Mouse (Mus musculus) intestine, embryonic 16.5 days (tissue): ENCODE results near the gene Olfr765. TPM values are rescaled to one million over a fixed set of nuclear protein-coding genes. Genes with fewer than 3 reads are reported as not detected.
"Not testable (repeated sequence)": the region's sequence is repeated elsewhere in the genome, so short reads cannot be mapped to it uniquely, and the experiment has no call there.

Experiments
- ATAC-seq: fragments of 200-750 bp; cut with Nextera tagmentation; 2 replicates; pipeline ENCODE4 v1.8.0; 2017; ENCODE audit warnings: moderate TSS enrichment, moderate library complexity
- H3K27ac ChIP-seq: fragments of 300-500 bp; sonication (generic); 2 replicates; pipeline ENCODE4 v1.5.1; 2014; ENCODE audit warnings: mild to moderate bottlenecking, low read length
- H3K27me3 ChIP-seq: fragments of 300-500 bp; sonication (generic); replicated peaks from 2 replicates; pipeline ENCODE4 v1.6.1; 2014; ENCODE audit warnings: low read length, control low read depth, mixed read lengths; ENCODE audit not compliant: control insufficient read depth, insufficient read depth
- H3K36me3 ChIP-seq: fragments of 300-500 bp; sonication (generic); 2 replicates; pipeline ENCODE4 v1.6.1; 2014; ENCODE audit warnings: low read length, control low read depth; ENCODE audit not compliant: control insufficient read depth, insufficient read depth
- H3K4me1 ChIP-seq: fragments of 300-500 bp; sonication (generic); 2 replicates; pipeline ENCODE4 v1.6.1; 2014; ENCODE audit warnings: low read length, control low read depth, mixed read lengths; ENCODE audit not compliant: control insufficient read depth, insufficient read depth
- H3K4me2 ChIP-seq: fragments of 300-500 bp; sonication (generic); 2 replicates; pipeline ENCODE4 v1.6.1; 2014; ENCODE audit warnings: low read depth, low read length, control low read depth
- H3K4me3 ChIP-seq: fragments of 300-500 bp; sonication (generic); 2 replicates; pipeline ENCODE4 v1.5.1; 2014; ENCODE audit warnings: mild to moderate bottlenecking, low read length
- H3K9ac ChIP-seq: fragments of 300-500 bp; sonication (generic); 2 replicates; pipeline ENCODE4 v1.6.1; 2014; ENCODE audit warnings: low read depth, low read length
- H3K9me3 ChIP-seq: fragments of 300-500 bp; sonication (generic); 2 replicates; pipeline ENCODE4 v1.6.1; 2016; ENCODE audit warnings: low read length, control low read depth; ENCODE audit not compliant: control insufficient read depth
- WGBS: fragments of 180-500 bp; shearing (Covaris S2); extraction: QIAGEN DNeasy Blood & Tissue Kit; methylation state at CpG from one replicate; pipeline ENCODE4 v1.1.7; 2014; 5-methylcytosine and 5-hydroxymethylcytosine counted together
- polyA plus RNA-seq: library from polyadenylated mRNA; unstranded; fragments of >200 nt; fragmentation: Nextera tagmentation; extraction: Ambion mirVana; gene quantifications from 2 replicates; pipeline ENCODE4 v1.2.1, GENCODE M21; 2015

Gene Olfr765
- not detected in 2 replicates for polyA plus RNA-seq

GRCm38 (mm10) chr10:129049898-129050297 lies at the start of gene Olfr765:
Olfr765 (minus strand) TSS chr10:129049998.
- H3K4me2 ChIP-seq, H3K4me1 ChIP-seq, H3K27me3 ChIP-seq, H3K4me3 ChIP-seq, H3K9ac ChIP-seq, H3K27ac ChIP-seq, ATAC-seq, H3K9me3 ChIP-seq, H3K36me3 ChIP-seq: not testable (repeated sequence)

GRCm38 (mm10) chr10:129099275-129099674 lies 49.5 kb upstream of the Olfr765 start, which contains the start of gene Olfr768:
Olfr768 (minus strand) TSS chr10:129099375.
- Histone ChIP-seq H3K4me2 (no peak within 1 kb of the TSS), H3K9ac (no peak within 1 kb of the TSS), H3K27me3 (no peaks in the 10 kb centered on the region), H3K4me1 (no peaks in the 10 kb centered on the region), H3K9me3 (no peaks in the 10 kb centered on the region), H3K4me3 (no peak within 1 kb of the TSS), H3K36me3 (no peaks in the 10 kb centered on the region), H3K27ac (no peak within 1 kb of the TSS)
- no peak for ATAC-seq
- WGBS: 67% methylated on average over 1 of the region's 1 CpGs

GRCm38 (mm10) chr10:129082810-129083209 lies 33.0 kb upstream of the Olfr765 start, which contains the start of gene Olfr767:
Olfr767 (minus strand) TSS chr10:129082910.
- not testable (repeated sequence) for ATAC-seq, H3K27me3 ChIP-seq, H3K9ac ChIP-seq, H3K27ac ChIP-seq, H3K4me2 ChIP-seq, H3K36me3 ChIP-seq, H3K9me3 ChIP-seq, H3K4me3 ChIP-seq, H3K4me1 ChIP-seq

- Histone ChIP-seq H3K36me3 (no peaks in the 10 kb centered on the region), H3K4me2 (no peak within 1 kb of the TSS), H3K9ac (no peak within 1 kb of the TSS), H3K27me3 (no peaks in the 10 kb centered on the region), H3K27ac (no peak within 1 kb of the TSS), H3K9me3 (no peaks in the 10 kb centered on the region), H3K4me1 (no peaks in the 10 kb centered on the region), H3K4me3 (no peak within 1 kb of the TSS)
- WGBS: 83% methylated on average over 2 of the region's 2 CpGs
- ATAC-seq: no peak
These were observed 19.1 kb upstream of the Olfr765 start, which contains the start of gene Olfr766-ps1 for GRCm38 (mm10) chr10:129068877-129069276. Olfr766-ps1 (minus strand) TSS chr10:129068977.

- Histone ChIP-seq H3K9ac (no peak within 1 kb of the TSS), H3K27me3 (no peaks in the 10 kb centered on the region), H3K27ac (no peak within 1 kb of the TSS), H3K4me1 (no peaks in the 10 kb centered on the region), H3K9me3 (no peaks in the 10 kb centered on the region), H3K36me3 (no peaks in the 10 kb centered on the region), H3K4me3 (no peak within 1 kb of the TSS), H3K4me2 (no peak within 1 kb of the TSS)
- WGBS: 78% methylated on average over 3 of the region's 3 CpGs
- ATAC-seq: no peak
These were observed 10.0 kb downstream of the Olfr765 start, which contains the start of gene Olfr764-ps1 for GRCm38 (mm10) chr10:129039796-129040195. Olfr764-ps1 (minus strand) TSS chr10:129039896.

GRCm38 (mm10) chr10:129028343-129028742 lies 21.5 kb downstream of the Olfr765 start:
- no peak for ATAC-seq
- Histone ChIP-seq H3K4me1 (no peaks in the 10 kb centered on the region), H3K9ac (no peak overlapping the region)

GRCm38 (mm10) chr10:129026018-129026662 lies 23.7 kb downstream of the Olfr765 start:
- WGBS: 63% methylated on average over 3 of the region's 3 CpGs
- no peaks in the 10 kb centered on the region for H3K36me3 ChIP-seq
- H3K9ac ChIP-seq: no peak overlapping the region
- no peak overlapping the region for H3K4me2 ChIP-seq
- no peaks in the 10 kb centered on the region for H3K9me3 ChIP-seq
- H3K4me1 ChIP-seq: no peaks in the 10 kb centered on the region
- no peak overlapping the region for H3K4me3 ChIP-seq
- no peak for ATAC-seq
- H3K27ac ChIP-seq: no peak overlapping the region
- no peaks in the 10 kb centered on the region for H3K27me3 ChIP-seq

More at GRCm38 (mm10) chr10:129028343-129028742, 21.5 kb downstream of the Olfr765 start:
- Histone ChIP-seq H3K27me3 (no peaks in the 10 kb centered on the region), H3K9me3 (no peaks in the 10 kb centered on the region), H3K4me3 (no peak overlapping the region), H3K4me2 (no peak overlapping the region), H3K36me3 (no peaks in the 10 kb centered on the region), H3K27ac (no peak overlapping the region)
- 69% methylated on average over 2 of the region's 2 CpGs for WGBS

GRCm38 (mm10) chr10:129023319-129023718 lies 26.5 kb downstream of the Olfr765 start:
- no peaks in the 10 kb centered on the region for H3K9me3 ChIP-seq
- no peak overlapping the region for H3K27ac ChIP-seq
- no peak overlapping the region for H3K4me3 ChIP-seq
- H3K36me3 ChIP-seq: no peaks in the 10 kb centered on the region
- H3K4me2 ChIP-seq: no peak overlapping the region
- no peaks in the 10 kb centered on the region for H3K27me3 ChIP-seq
- no peaks in the 10 kb centered on the region for H3K4me1 ChIP-seq
- ATAC-seq: no peak
- no peak overlapping the region for H3K9ac ChIP-seq

GRCm38 (mm10) chr10:129014477-129014876 lies 35.3 kb downstream of the Olfr765 start:
- no peak for ATAC-seq
- no peaks in the 10 kb centered on the region for H3K4me1 ChIP-seq
- H3K27me3 ChIP-seq: no peaks in the 10 kb centered on the region
- H3K4me3 ChIP-seq: no peak overlapping the region
- no peak overlapping the region for H3K4me2 ChIP-seq
- H3K27ac ChIP-seq: no peak overlapping the region
- no peaks in the 10 kb centered on the region for H3K9me3 ChIP-seq
- no peak overlapping the region for H3K9ac ChIP-seq
- H3K36me3 ChIP-seq: no peaks in the 10 kb centered on the region

- not testable (repeated sequence) for H3K4me1 ChIP-seq, H3K9ac ChIP-seq, H3K27me3 ChIP-seq, H3K4me2 ChIP-seq, H3K27ac ChIP-seq, H3K36me3 ChIP-seq, H3K9me3 ChIP-seq, H3K4me3 ChIP-seq
- peak; percentile 56 for ATAC-seq
- WGBS: 75% methylated on average over 2 of the region's 5 CpGs
These were observed 38.3 kb downstream of the Olfr765 start for GRCm38 (mm10) chr10:129011511-129011910.
